In genomic region chr5:142731916-142732315, GRCm38 (mm10) we compare ENCODE assay signal across 24 mouse cellular contexts. TPM values are rescaled to one million over a fixed set of nuclear protein-coding genes. Genes with fewer than 3 reads are reported as not detected.
DNase-seq lines count a peak whose midpoint lies in the region; TF ChIP-seq lines count a peak whose summit lies in the region.
"Had no signal": no experiment of that assay in that cellular context is flagged by ENCODE, and none has a peak within 500 bp of the region (broad histone marks: within the 10 kb centered on the region; RNA-seq: fewer than 3 reads in every experiment).

No protein-coding gene starts in this region.

- no peak overlapping the region for H3K27ac ChIP-seq in layer of hippocampus, adult 2 months
- H3K27ac ChIP-seq: embryonic facial prominence, embryonic 10.5 days; embryonic facial prominence, embryonic 13.5 days; forebrain, embryonic 12.5 days; forebrain, embryonic 15.5 days; heart, embryonic 15.5 days; hindbrain, embryonic 10.5 days; hindbrain, embryonic 13.5 days; intestine, embryonic 15.5 days had no signal

- peak; percentile 41 to 74 for DNase-seq in adrenal gland, adult (ENCODE audit: inconsistent age in 2 of 2, low spot score in 1 of 2)
- DNase-seq in adrenal gland, adult 18-20 months (ENCODE audit: low spot score in 2 of 2), result no peak
- DNase-seq in layer of hippocampus, adult 2 months (ENCODE audit: low spot score in 2 of 2), result no peak
- DNase-seq in layer of hippocampus, adult 9-11 months, result no peak
- peak; percentile 65 for DNase-seq in adrenal gland, postnatal 14 days
- no peak for DNase-seq in retina, postnatal 1 day
- DNase-seq: cerebellum, adult 11-12 months; cerebellum, adult 8-10 months; cerebellum, postnatal 36 days; embryo, embryonic 11 days; gastrocnemius, postnatal 25 days; heart, adult 18-20 months; heart, postnatal 10 days; heart, postnatal 36 days had no signal

- H3K4me3 ChIP-seq in layer of hippocampus, adult 2 months, result no peak overlapping the region
- H3K4me3 ChIP-seq: embryonic facial prominence, embryonic 10.5 days; embryonic facial prominence, embryonic 13.5 days; erythroblast, embryonic 14.5 days; forebrain, embryonic 12.5 days; forebrain, embryonic 15.5 days; heart, embryonic 12.5 days; heart, embryonic 15.5 days; hindbrain, embryonic 10.5 days; hindbrain, embryonic 13.5 days; intestine, embryonic 15.5 days had no signal

- peak; percentile 24 for TF ChIP-seq CTCF in layer of hippocampus, adult 2 months (conservative IDR thresholded peaks at IDR 0.05)

RNA-seq across cellular contexts. Expression of gene Slc29a4, which starts 39.6 kb away (rescaled TPM):
- 10 to 100 TPM; 22.9 to 25.0 TPM for total RNA-seq in adrenal gland, adult 18-20 months (2021)
- total RNA-seq in layer of hippocampus, adult 2 months (2021), result 10 to 100 TPM; 54.0 to 57.7 TPM
- 19.5 and 22.6 TPM in 2 replicates for total RNA-seq in adrenal gland, postnatal 14 days (2021)

Comparison
In these comparisons a context has a peak if more than half of its experiments do, and no peak if none do; other contexts are left out.
1. DNase-seq: peak in adrenal gland, adult (2 of 2) and adrenal gland, postnatal 14 days (single experiment); none in adrenal gland, adult 18-20 months (0 of 2), layer of hippocampus, adult 2 months (0 of 2), layer of hippocampus, adult 9-11 months (single experiment) and retina, postnatal 1 day (single experiment).